Mouse (Mus musculus): ENCODE measurements around the gene B3glct. TPM values are rescaled to one million over a fixed set of nuclear protein-coding genes. Genes with fewer than 3 reads are reported as not detected.
A peak's percentile ranks its signal among the peaks of the same experiment; 100 is the strongest.

The B3glct gene
- total and polyA plus RNA-seq, 3 experiments: 12.1 to 14.2 TPM; not detected in 1

DNA sequence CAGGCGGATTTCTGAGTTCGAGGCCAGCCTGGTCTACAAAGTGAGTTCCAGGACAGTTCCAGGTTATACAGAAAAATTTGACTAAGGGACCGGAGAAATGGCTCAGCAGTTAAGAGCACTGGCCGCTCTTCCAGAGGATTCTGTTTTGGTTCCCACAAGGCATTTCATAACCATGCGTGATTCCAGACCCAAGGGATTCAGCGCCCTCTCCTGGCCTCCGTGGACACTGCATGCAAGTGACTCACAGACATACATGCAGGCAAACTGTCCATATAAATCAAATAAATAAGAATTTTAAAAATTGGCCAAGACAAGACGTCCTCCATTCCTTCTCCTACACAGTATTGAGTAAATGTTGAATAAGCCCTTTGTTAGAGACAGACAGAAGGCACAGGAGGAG is 53.7 kb downstream of the B3glct start:
- DNase-seq (ENCODE audit: low read depth, low spot score): peak; percentile 47
- Histone ChIP-seq H3K27ac (ENCODE audit: control insufficient read depth, low read depth, low read length) (no peak overlapping the region), H3K27me3 (ENCODE audit: control insufficient read depth in 1 of 2, insufficient read depth in 2 of 2, low read length in 2 of 2) (no peaks in the 10 kb centered on the region), H3K4me3 (ENCODE audit: control insufficient read depth in 1 of 2, insufficient read depth in 1 of 2, low read depth in 2 of 2, low read length in 2 of 2) (no peak overlapping the region), H3K79me2 (ENCODE audit: control insufficient read depth, insufficient read depth, low read length, poor library complexity) (no peaks in the 10 kb centered on the region), H3K36me3 (ENCODE audit: control insufficient read depth in 1 of 2, insufficient read depth in 2 of 2, low read length in 2 of 2) (no peaks in the 10 kb centered on the region), H3K9me3 (replicated peaks; ENCODE audit: insufficient read depth, low read length) (no peaks in the 10 kb centered on the region), H3K9ac (ENCODE audit: control insufficient read depth, low read depth, low read length, poor library complexity, severe bottlenecking) (no peak overlapping the region), H3K4me1 (ENCODE audit: control insufficient read depth in 1 of 2, insufficient read depth in 2 of 2, low read length in 2 of 2) (no peaks in the 10 kb centered on the region)
- TF ChIP-seq RAD21 (IDR thresholded peaks at IDR 0.05; ENCODE audit: low read depth, low read length) (peak; percentile 40), ZC3H11A (IDR thresholded peaks at IDR 0.05; ENCODE audit: low read depth, low read length) (peak; percentile 30; the same call in 1 of the 2 replicates), EP300 (IDR thresholded peaks at IDR 0.05; ENCODE audit: low read depth in 1 of 2, low read length in 2 of 2) (no peak), USF2 (IDR thresholded peaks at IDR 0.05; ENCODE audit: borderline replicate concordance in 1 of 2, insufficient read depth in 1 of 2, low read depth in 1 of 2, low read length in 2 of 2) (no peak), SMC3 (IDR thresholded peaks at IDR 0.05; ENCODE audit: low read depth, low read length) (peak; percentile 39), CTCF (IDR thresholded peaks at IDR 0.05 in 2 of 3, conservative IDR thresholded peaks at IDR 0.05 in 1 of 3; ENCODE audit: control insufficient read depth in 1 of 3, insufficient read depth in 1 of 3, low read depth in 2 of 3, low read length in 3 of 3, poor library complexity in 1 of 3, severe bottlenecking in 1 of 3) (peak; percentile 50 to 63 (median 57))

DNA sequence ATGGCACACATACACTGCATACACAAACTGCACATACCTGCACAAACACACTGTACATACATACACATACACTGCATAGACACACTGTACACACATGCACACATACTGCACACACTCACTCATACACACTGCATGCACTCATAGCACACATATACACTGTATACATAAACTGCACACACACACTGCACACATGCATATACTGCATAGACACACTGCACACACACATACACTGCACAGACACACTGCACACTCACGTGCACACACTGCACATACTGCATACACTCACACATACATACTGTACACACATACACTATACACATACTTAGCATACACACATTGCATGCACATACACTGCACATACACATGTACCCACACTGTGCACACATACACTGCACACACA is 59.2 kb downstream of the B3glct start:
- no peaks in the 10 kb centered on the region for H3K79me2 ChIP-seq (ENCODE audit: control insufficient read depth, insufficient read depth, low read length, poor library complexity)
- H3K9ac ChIP-seq (ENCODE audit: control insufficient read depth, low read depth, low read length, poor library complexity, severe bottlenecking): no peak overlapping the region
- H3K4me3 ChIP-seq (ENCODE audit: control insufficient read depth in 1 of 2, insufficient read depth in 1 of 2, low read depth in 2 of 2, low read length in 2 of 2): no peak overlapping the region
- TF ChIP-seq POLR2AphosphoS5 (IDR thresholded peaks at IDR 0.05; ENCODE audit: borderline replicate concordance, low read depth, low read length): peak; percentile 95; the same call in 1 of the 2 replicates
- TF ChIP-seq HCFC1 (IDR thresholded peaks at IDR 0.05; ENCODE audit: low read depth, low read length): no peak
- H3K4me1 ChIP-seq (ENCODE audit: control insufficient read depth in 1 of 2, insufficient read depth in 2 of 2, low read length in 2 of 2): no peaks in the 10 kb centered on the region
- no peaks in the 10 kb centered on the region for H3K9me3 ChIP-seq (replicated peaks; ENCODE audit: insufficient read depth, low read length)
- H3K36me3 ChIP-seq (ENCODE audit: control insufficient read depth in 1 of 2, insufficient read depth in 2 of 2, low read length in 2 of 2): no peaks in the 10 kb centered on the region
- DNase-seq (ENCODE audit: low read depth, low spot score): no peak
- H3K27me3 ChIP-seq (ENCODE audit: control insufficient read depth in 1 of 2, insufficient read depth in 2 of 2, low read length in 2 of 2): no peaks in the 10 kb centered on the region; a peak in 1 of 4 replicates
- no peak overlapping the region for H3K27ac ChIP-seq (ENCODE audit: control insufficient read depth, low read depth, low read length)

DNA sequence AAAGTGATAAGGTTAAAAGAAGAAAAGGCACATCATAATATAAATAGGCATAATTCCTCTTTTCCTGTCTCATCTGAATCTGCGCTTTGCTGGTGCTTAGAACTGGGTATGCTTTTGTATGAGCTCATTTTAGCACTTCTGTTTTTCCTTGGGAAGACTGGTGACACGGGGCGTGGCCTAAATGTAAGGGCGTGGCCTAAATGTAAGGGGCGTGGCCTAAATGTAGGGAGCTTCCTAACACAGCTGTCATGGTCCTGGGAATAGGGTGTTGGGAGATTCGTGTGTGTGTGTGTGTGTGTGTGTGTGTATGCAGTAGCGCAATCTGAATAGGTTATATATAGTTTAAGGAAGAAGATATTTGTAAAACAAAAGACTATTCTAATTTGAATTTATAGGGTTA is 62.1 kb downstream of the B3glct start:
- Histone ChIP-seq H3K9me3 (replicated peaks; ENCODE audit: insufficient read depth, low read length) (no peaks in the 10 kb centered on the region), H3K9ac (ENCODE audit: control insufficient read depth, low read depth, low read length, poor library complexity, severe bottlenecking) (no peak overlapping the region), H3K27me3 (ENCODE audit: control insufficient read depth in 1 of 2, insufficient read depth in 2 of 2, low read length in 2 of 2) (no peaks in the 10 kb centered on the region; a peak in 1 of 4 replicates), H3K27ac (ENCODE audit: control insufficient read depth, low read depth, low read length) (no peak overlapping the region), H3K79me2 (ENCODE audit: control insufficient read depth, insufficient read depth, low read length, poor library complexity) (no peaks in the 10 kb centered on the region), H3K4me1 (ENCODE audit: control insufficient read depth in 1 of 2, insufficient read depth in 2 of 2, low read length in 2 of 2) (no peaks in the 10 kb centered on the region), H3K4me3 (ENCODE audit: control insufficient read depth in 1 of 2, insufficient read depth in 1 of 2, low read depth in 2 of 2, low read length in 2 of 2) (no peak overlapping the region), H3K36me3 (ENCODE audit: control insufficient read depth in 1 of 2, insufficient read depth in 2 of 2, low read length in 2 of 2) (no peaks in the 10 kb centered on the region)
- peak; percentile 23 for DNase-seq (ENCODE audit: low read depth, low spot score)
- TF ChIP-seq MEF2A (IDR thresholded peaks at IDR 0.05; ENCODE audit: extremely low read depth, insufficient replicate concordance, low read depth, low read length, poor library complexity, severe bottlenecking) (no peak), NELFE (IDR thresholded peaks at IDR 0.05; ENCODE audit: low read depth, low read length) (no peak), TCF12 (IDR thresholded peaks at IDR 0.05; ENCODE audit: low read depth, low read length) (no peak), TAL1 (IDR thresholded peaks at IDR 0.05; ENCODE audit: low read length) (no peak), HCFC1 (IDR thresholded peaks at IDR 0.05; ENCODE audit: low read depth, low read length) (no peak), ZMIZ1 (IDR thresholded peaks at IDR 0.05; ENCODE audit: low read depth, low read length) (no peak), RAD21 (IDR thresholded peaks at IDR 0.05; ENCODE audit: low read depth, low read length) (no peak), ZKSCAN1 (IDR thresholded peaks at IDR 0.05; ENCODE audit: low read depth, low read length) (no peak), CTCF (IDR thresholded peaks at IDR 0.05 in 2 of 3, conservative IDR thresholded peaks at IDR 0.05 in 1 of 3; ENCODE audit: control insufficient read depth in 1 of 3, insufficient read depth in 1 of 3, low read depth in 2 of 3, low read length in 3 of 3, poor library complexity in 1 of 3, severe bottlenecking in 1 of 3) (no peak), ELF1 (IDR thresholded peaks at IDR 0.05; ENCODE audit: low read depth, low read length) (no peak), BHLHE40 (IDR thresholded peaks at IDR 0.05; ENCODE audit: borderline replicate concordance, low read depth, low read length) (no peak), JUND (IDR thresholded peaks at IDR 0.05; ENCODE audit: low read depth, low read length) (no peak), USF1 (IDR thresholded peaks at IDR 0.05; ENCODE audit: low read depth, low read length) (no peak), GATA1 (IDR thresholded peaks at IDR 0.05; ENCODE audit: low read depth, low read length) (no peak), MAZ (IDR thresholded peaks at IDR 0.05; ENCODE audit: low read depth, low read length) (no peak), USF2 (IDR thresholded peaks at IDR 0.05; ENCODE audit: borderline replicate concordance in 1 of 2, insufficient read depth in 1 of 2, low read depth in 1 of 2, low read length in 2 of 2) (no peak), ZNF384 (IDR thresholded peaks at IDR 0.05; ENCODE audit: low read depth, low read length) (no peak), KAT2A (conservative IDR thresholded peaks at IDR 0.05; ENCODE audit: low read depth, low read length) (no peak), MYB (IDR thresholded peaks at IDR 0.05; ENCODE audit: low read depth, low read length) (no peak), POLR2AphosphoS5 (IDR thresholded peaks at IDR 0.05; ENCODE audit: borderline replicate concordance, low read depth, low read length) (no peak)

Data from MEL (cell line).